Mouse (Mus musculus) CH12.LX (cell line): ENCODE results near the gene Zfyve9. TPM values are rescaled to one million over a fixed set of nuclear protein-coding genes. Genes with fewer than 3 reads are reported as not detected.
A peak's percentile ranks its signal among the peaks of the same experiment; 100 is the strongest.

Experiments
- DNase-seq: peaks from one replicate; pipeline ENCODE4 v3.0.0-alpha.2; 2013; ENCODE audit errors: extremely low read depth
- H3K27ac ChIP-seq: 2 replicates; pipeline ENCODE4 v1.5.1; 2012; ENCODE audit warnings: low read depth, mild to moderate bottlenecking, control low read depth, moderate library complexity; ENCODE audit not compliant: insufficient read depth
- H3K27me3 ChIP-seq: replicated peaks from 2 replicates; pipeline ENCODE3; 2012; ENCODE audit warnings: inconsistent platforms
- H3K36me3 ChIP-seq, 2 experiments: replicated peaks in 1 of 2; 2 replicates each; pipeline versions ENCODE3 to v1.6.1; 2012; ENCODE audit warnings: inconsistent platforms in 1 of 2, low read length in 1 of 2, mild to moderate bottlenecking in 1 of 2, mixed read lengths in 1 of 2, moderate library complexity in 1 of 2; ENCODE audit not compliant: control insufficient read depth in 1 of 2, insufficient read depth in 1 of 2
- H3K4me1 ChIP-seq, 2 experiments: 2 replicates each; pipeline ENCODE4 v1.6.1; 2012; ENCODE audit warnings: inconsistent platforms in 1 of 2, moderate library complexity in 1 of 2; ENCODE audit not compliant: insufficient read depth in 2 of 2, control insufficient read depth in 1 of 2
- H3K4me2 ChIP-seq: 2 replicates; pipeline ENCODE4 v1.6.1; 2012; ENCODE audit warnings: low read depth, mild to moderate bottlenecking, control low read depth; ENCODE audit not compliant: poor library complexity, insufficient read depth, severe bottlenecking
- H3K4me3 ChIP-seq, 3 experiments: fragments of 150-350 bp in 1 of 3; sonication (generic) in 1 of 3; replicated peaks in 1 of 3; 2 replicates each; pipeline versions ENCODE3 to v1.5.1; 2011 to 2012; ENCODE audit warnings: low read depth in 2 of 3, low read length in 2 of 3, mild to moderate bottlenecking in 2 of 3, moderate library complexity in 2 of 3, control low read depth in 1 of 3, improper control_type of control experiment in 1 of 3, inconsistent platforms in 1 of 3, mixed read lengths in 1 of 3; ENCODE audit not compliant: poor library complexity in 1 of 3
- H3K79me2 ChIP-seq: replicated peaks from 2 replicates; pipeline ENCODE4 v1.6.1; 2012; ENCODE audit warnings: mild to moderate bottlenecking, moderate library complexity; ENCODE audit not compliant: control insufficient read depth, poor library complexity, insufficient read depth, severe bottlenecking; ENCODE audit errors: extremely low read depth
- H3K9ac ChIP-seq: 2 replicates; pipeline ENCODE4 v1.6.1; 2012; ENCODE audit warnings: low read depth, mild to moderate bottlenecking, control low read depth, moderate library complexity; ENCODE audit not compliant: insufficient read depth
- H3K9me3 ChIP-seq: replicated peaks from 2 replicates; pipeline ENCODE3; 2012; ENCODE audit warnings: low read length, inconsistent platforms, mixed read lengths
- CHD1 ChIP-seq: IDR thresholded peaks from 2 replicates; pipeline ENCODE4 v1.6.1; 2012; ENCODE audit warnings: low read depth, low read length, improper control_type of control experiment, inconsistent platforms
- E2F4 ChIP-seq: IDR thresholded peaks from 2 replicates; pipeline ENCODE4 v1.6.1; 2011; ENCODE audit warnings: low read depth, low read length, improper control_type of control experiment; ENCODE audit not compliant: insufficient replicate concordance
- ELF1 ChIP-seq: IDR thresholded peaks from 2 replicates; pipeline ENCODE4 v1.6.1; 2014; ENCODE audit warnings: low read depth, mild to moderate bottlenecking, inconsistent platforms, low read length, improper control_type of control experiment
- EP300 ChIP-seq: IDR thresholded peaks from 2 replicates; pipeline ENCODE4 v1.6.1; 2011; ENCODE audit warnings: low read length, improper control_type of control experiment
- ETS1 ChIP-seq: conservative IDR thresholded peaks from 2 replicates; pipeline ENCODE4 v1.6.1; 2012; ENCODE audit warnings: low read depth, mild to moderate bottlenecking, inconsistent platforms, low read length, improper control_type of control experiment, moderate library complexity
- GABPA ChIP-seq: IDR thresholded peaks from 2 replicates; pipeline ENCODE4 v1.6.1; 2012; ENCODE audit warnings: low read depth, low read length, improper control_type of control experiment, inconsistent platforms; ENCODE audit not compliant: insufficient replicate concordance
- IRF4 ChIP-seq: IDR thresholded peaks from 2 replicates; pipeline ENCODE4 v1.6.1; 2014; ENCODE audit warnings: low read depth, mild to moderate bottlenecking, inconsistent platforms, low read length, improper control_type of control experiment
- JUN ChIP-seq: IDR thresholded peaks from 2 replicates; pipeline ENCODE4 v1.6.1; 2011; ENCODE audit warnings: low read depth, mild to moderate bottlenecking, low read length, improper control_type of control experiment, moderate library complexity; ENCODE audit not compliant: insufficient read depth
- MAFK ChIP-seq: IDR thresholded peaks from 2 replicates; pipeline ENCODE4 v1.6.1; 2011; ENCODE audit warnings: low read length, improper control_type of control experiment; ENCODE audit not compliant: insufficient replicate concordance
- MAX ChIP-seq: IDR thresholded peaks from 2 replicates; pipeline ENCODE4 v1.6.1; 2011; ENCODE audit warnings: low read length, improper control_type of control experiment
- MAZ ChIP-seq: IDR thresholded peaks from 2 replicates; pipeline ENCODE4 v1.6.1; 2012; ENCODE audit warnings: low read depth, mild to moderate bottlenecking, inconsistent platforms, low read length, improper control_type of control experiment, moderate library complexity
- MEF2A ChIP-seq: IDR thresholded peaks from 2 replicates; pipeline ENCODE4 v1.6.1; 2014; ENCODE audit warnings: low read depth, mild to moderate bottlenecking, inconsistent platforms, low read length, improper control_type of control experiment, borderline replicate concordance
- MXI1 ChIP-seq: IDR thresholded peaks from 2 replicates; pipeline ENCODE4 v1.6.1; 2011; ENCODE audit warnings: mild to moderate bottlenecking, low read depth, low read length, improper control_type of control experiment
- MYC ChIP-seq: IDR thresholded peaks from 2 replicates; pipeline ENCODE4 v1.6.1; 2011; ENCODE audit warnings: low read depth, mild to moderate bottlenecking, improper control_type of control experiment, low read length
- NELFE ChIP-seq: IDR thresholded peaks from 2 replicates; pipeline ENCODE4 v1.6.1; 2011; ENCODE audit warnings: low read depth, low read length, improper control_type of control experiment
- POLR2A ChIP-seq: IDR thresholded peaks from 2 replicates; pipeline ENCODE4 v1.6.1; 2011; ENCODE audit warnings: low read depth, mild to moderate bottlenecking, improper control_type of control experiment, low read length
- POLR2AphosphoS2 ChIP-seq: IDR thresholded peaks from 2 replicates; pipeline ENCODE4 v1.6.1; 2011; ENCODE audit warnings: low read depth, low read length, improper control_type of control experiment
- RAD21 ChIP-seq: IDR thresholded peaks from 2 replicates; pipeline ENCODE4 v1.6.1; 2011; ENCODE audit warnings: low read depth, mild to moderate bottlenecking, low read length, improper control_type of control experiment, moderate library complexity
- SIN3A ChIP-seq: IDR thresholded peaks from 2 replicates; pipeline ENCODE4 v1.6.1; 2012; ENCODE audit warnings: low read length, improper control_type of control experiment, inconsistent platforms
- TBP ChIP-seq: conservative IDR thresholded peaks from 2 replicates; pipeline ENCODE4 v1.6.1; 2011; ENCODE audit warnings: low read depth, low read length, improper control_type of control experiment
- TCF12 ChIP-seq: IDR thresholded peaks from 2 replicates; pipeline ENCODE4 v1.6.1; 2014; ENCODE audit warnings: low read depth, mild to moderate bottlenecking, inconsistent platforms, low read length, improper control_type of control experiment
- USF1 ChIP-seq: IDR thresholded peaks from 2 replicates; pipeline ENCODE4 v1.6.1; 2014; ENCODE audit warnings: low read depth, mild to moderate bottlenecking, inconsistent platforms, low read length, improper control_type of control experiment
- USF2 ChIP-seq: conservative IDR thresholded peaks from 2 replicates; pipeline ENCODE4 v1.6.1; 2011; ENCODE audit warnings: low read depth, low read length, improper control_type of control experiment
- ZKSCAN1 ChIP-seq: IDR thresholded peaks from 2 replicates; pipeline ENCODE4 v1.6.1; 2012; ENCODE audit warnings: low read depth, inconsistent platforms, low read length, improper control_type of control experiment, borderline replicate concordance
- ZMIZ1 ChIP-seq: IDR thresholded peaks from 2 replicates; pipeline ENCODE4 v1.6.1; 2012; ENCODE audit warnings: low read depth, mild to moderate bottlenecking, inconsistent platforms, low read length, improper control_type of control experiment
- dilution Hi-C: fragments of 300-500 bp; cut with MboI; formaldehyde crosslinking; loops from 2 replicates; pipeline ENCODE4 v1.14.3; 2020; ENCODE audit warnings: low sequenced_read_pairs; ENCODE audit not compliant: extremely low pct_unique_long_range_greater_than_20kb, extremely low pct_ligation_motif_present
- in situ Hi-C: fragments of 300-500 bp; cut with MboI; formaldehyde crosslinking; loops from 3 replicates; pipeline ENCODE4 v1.14.3; 2019; ENCODE audit warnings: low sequenced_read_pairs, low pct_ligation_motif_present, low pct_unique_long_range_greater_than_20kb, mixed read lengths
- polyA plus RNA-seq: library from polyadenylated mRNA; unstranded; fragments of >175 nt; gene quantifications from 2 replicates; pipeline ENCODE4 v1.2.1, GENCODE M21; 2012; ENCODE audit warnings: low read depth; ENCODE audit not compliant: insufficient read length
- total RNA-seq, 2 experiments: library from RNA; depleted of rRNA; stranded (reverse); fragments of 300-350 nt in 1 of 2; fragments of >200 nt in 1 of 2; gene quantifications; 2 replicates each; pipeline ENCODE4 v1.2.3; 2012 to 2014

The Zfyve9 gene
- total and polyA plus RNA-seq, 3 experiments, result 0.83 to 2.8 (median 1.6) TPM

- TF ChIP-seq GABPA (no peak), MAZ (no peak), ZKSCAN1 (no peak), ETS1 (no peak), MAX (no peak), POLR2AphosphoS2 (no peak), E2F4 (no peak), TBP (no peak), MYC (peak; percentile 67; the same call in 1 of the 2 replicates), CHD1 (0 out of 2 replicates have a peak, but pooled peaks have one; percentile 74), EP300 (0 out of 2 replicates have a peak, but pooled peaks have one; percentile 7), MAFK (no peak), NELFE (no peak), MXI1 (no peak), RAD21 (no peak), ZMIZ1 (no peak), JUN (no peak), SIN3A (no peak), POLR2A (no peak), MEF2A (no peak), ELF1 (no peak), IRF4 (peak; percentile 39; the same call in 1 of the 2 replicates), TCF12 (no peak), USF1 (no peak), USF2 (no peak)
- Histone ChIP-seq H3K36me3 (peaks cover 38 to 55% of the 10 kb centered on the region in 2 experiments), H3K4me3 (no peak overlapping the region), H3K9me3 (no peaks in the 10 kb centered on the region), H3K27me3 (no peaks in the 10 kb centered on the region), H3K79me2 (peaks cover 9% of the 10 kb centered on the region), H3K4me1 (peaks cover 8 to 47% of the 10 kb centered on the region in 2 experiments), H3K27ac (peak overlapping the region; percentile 61; the same call in 1 of the 2 replicates), H3K9ac (no peak overlapping the region; the same call in 1 of the 2 replicates), H3K4me2 (peak overlapping the region; percentile 80; the same call in 1 of the 2 replicates)
- in situ Hi-C loops (no loop called here), dilution Hi-C loops (no loop called here)
- DNase-seq, result peak; percentile 42
These were observed 46.0 kb upstream of the Zfyve9 start for GRCm38 (mm10) chr4:108826643-108827042.
